Mouse (Mus musculus): ENCODE measurements around the gene Espnl. TPM values are rescaled to one million over a fixed set of nuclear protein-coding genes. Genes with fewer than 3 reads are reported as not detected.

The Espnl gene
- polyA plus RNA-seq, 1 experiment from 2014 or later: not detected

DNA sequence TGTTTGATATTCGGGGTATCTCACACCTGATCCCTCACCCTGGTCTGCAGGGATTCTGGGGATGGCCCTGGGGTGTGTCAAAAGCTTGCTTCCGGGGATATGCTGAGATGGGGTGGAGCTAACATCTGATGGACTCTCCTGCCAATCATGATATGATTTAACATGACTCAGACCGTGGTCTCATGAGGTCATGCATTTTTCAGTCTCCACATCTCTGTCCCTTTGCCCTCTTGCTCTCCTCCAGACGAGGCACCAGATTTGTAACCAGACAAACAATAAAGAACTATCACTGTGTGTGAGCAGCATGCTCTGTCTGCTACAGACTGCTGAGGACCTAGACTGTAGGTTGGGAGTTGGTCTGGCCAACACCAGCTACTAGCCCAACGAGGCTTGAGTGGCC lies 40.2 kb downstream of the Espnl start:
- 70% methylated on average over 5 of the region's 5 CpGs for WGBS
- Histone ChIP-seq H3K4me3 (ENCODE audit: low read depth, low read length) (no peak overlapping the region), H3K4me2 (replicated peaks; ENCODE audit: low read depth, low read length) (no peak overlapping the region), H3K36me3 (ENCODE audit: control insufficient read depth, insufficient read depth, low read length) (no peaks in the 10 kb centered on the region), H3K4me1 (ENCODE audit: control insufficient read depth, insufficient read depth, low read length) (0 out of 2 replicates have a peak, but pooled peaks cover 3% of the 10 kb centered on the region), H3K27ac (ENCODE audit: low read length) (no peak overlapping the region), H3K9ac (replicated peaks; ENCODE audit: low read depth, low read length) (no peak overlapping the region), H3K27me3 (ENCODE audit: control insufficient read depth, insufficient read depth, low read length) (no peaks in the 10 kb centered on the region), H3K9me3 (ENCODE audit: control insufficient read depth, low read depth, low read length) (no peaks in the 10 kb centered on the region)
- no peak for ATAC-seq (ENCODE audit: insufficient number of reproducible peaks, insufficient read depth, low FRiP score, low read depth)

GRCm38 (mm10) chr1:91364822-91365644 lies 43.2 kb downstream of the Espnl start:
- no peaks in the 10 kb centered on the region for H3K9me3 ChIP-seq (ENCODE audit: control insufficient read depth, low read depth, low read length)
- H3K4me2 ChIP-seq (replicated peaks; ENCODE audit: low read depth, low read length): no peak overlapping the region
- H3K4me3 ChIP-seq (ENCODE audit: low read depth, low read length): no peak overlapping the region
- no peak for ATAC-seq (ENCODE audit: insufficient number of reproducible peaks, insufficient read depth, low FRiP score, low read depth)
- 0 out of 2 replicates have a peak, but pooled peaks cover 3% of the 10 kb centered on the region for H3K4me1 ChIP-seq (ENCODE audit: control insufficient read depth, insufficient read depth, low read length)
- no peak overlapping the region for H3K9ac ChIP-seq (replicated peaks; ENCODE audit: low read depth, low read length)
- WGBS: 90% methylated on average over 16 of the region's 16 CpGs
- H3K27ac ChIP-seq (ENCODE audit: low read length): no peak overlapping the region
- H3K27me3 ChIP-seq (ENCODE audit: control insufficient read depth, insufficient read depth, low read length): no peaks in the 10 kb centered on the region
- H3K36me3 ChIP-seq (ENCODE audit: control insufficient read depth, insufficient read depth, low read length): peaks cover 3% of the 10 kb centered on the region; the same call in 1 of the 2 replicates

DNA sequence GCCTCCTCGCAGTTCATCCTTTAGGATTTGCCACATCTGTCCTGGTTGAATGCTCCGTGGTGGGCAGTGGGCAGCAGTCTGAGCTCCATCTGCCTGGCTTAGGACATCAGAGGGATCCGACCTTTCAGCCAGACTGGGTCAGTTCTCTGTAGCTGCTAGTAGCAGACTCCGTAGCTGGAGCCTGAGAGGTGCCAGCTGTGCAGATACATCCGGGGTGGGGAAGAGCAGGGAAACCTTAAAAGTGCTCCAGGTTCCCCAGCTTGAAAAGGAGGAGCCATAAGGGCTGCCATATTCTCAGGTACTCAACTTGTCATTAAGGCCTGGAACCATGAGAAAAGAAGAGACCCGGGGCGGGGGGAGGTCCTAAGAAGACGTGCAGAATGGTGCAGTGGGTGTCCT lies 43.9 kb downstream of the Espnl start:
- 21% methylated on average over 8 of the region's 8 CpGs for WGBS
- Histone ChIP-seq H3K9me3 (ENCODE audit: control insufficient read depth, low read depth, low read length) (no peaks in the 10 kb centered on the region), H3K27ac (ENCODE audit: low read length) (no peak overlapping the region), H3K4me3 (ENCODE audit: low read depth, low read length) (peak overlapping the region; percentile 45), H3K36me3 (ENCODE audit: control insufficient read depth, insufficient read depth, low read length) (peaks cover 10% of the 10 kb centered on the region; the same call in 1 of the 2 replicates), H3K27me3 (ENCODE audit: control insufficient read depth, insufficient read depth, low read length) (no peaks in the 10 kb centered on the region), H3K4me2 (replicated peaks; ENCODE audit: low read depth, low read length) (peak overlapping the region; percentile 88), H3K4me1 (ENCODE audit: control insufficient read depth, insufficient read depth, low read length) (0 out of 2 replicates have a peak, but pooled peaks cover 3% of the 10 kb centered on the region), H3K9ac (replicated peaks; ENCODE audit: low read depth, low read length) (peak overlapping the region; percentile 60; the same call in 1 of the 2 replicates)
- no peak for ATAC-seq (ENCODE audit: insufficient number of reproducible peaks, insufficient read depth, low FRiP score, low read depth)

DNA sequence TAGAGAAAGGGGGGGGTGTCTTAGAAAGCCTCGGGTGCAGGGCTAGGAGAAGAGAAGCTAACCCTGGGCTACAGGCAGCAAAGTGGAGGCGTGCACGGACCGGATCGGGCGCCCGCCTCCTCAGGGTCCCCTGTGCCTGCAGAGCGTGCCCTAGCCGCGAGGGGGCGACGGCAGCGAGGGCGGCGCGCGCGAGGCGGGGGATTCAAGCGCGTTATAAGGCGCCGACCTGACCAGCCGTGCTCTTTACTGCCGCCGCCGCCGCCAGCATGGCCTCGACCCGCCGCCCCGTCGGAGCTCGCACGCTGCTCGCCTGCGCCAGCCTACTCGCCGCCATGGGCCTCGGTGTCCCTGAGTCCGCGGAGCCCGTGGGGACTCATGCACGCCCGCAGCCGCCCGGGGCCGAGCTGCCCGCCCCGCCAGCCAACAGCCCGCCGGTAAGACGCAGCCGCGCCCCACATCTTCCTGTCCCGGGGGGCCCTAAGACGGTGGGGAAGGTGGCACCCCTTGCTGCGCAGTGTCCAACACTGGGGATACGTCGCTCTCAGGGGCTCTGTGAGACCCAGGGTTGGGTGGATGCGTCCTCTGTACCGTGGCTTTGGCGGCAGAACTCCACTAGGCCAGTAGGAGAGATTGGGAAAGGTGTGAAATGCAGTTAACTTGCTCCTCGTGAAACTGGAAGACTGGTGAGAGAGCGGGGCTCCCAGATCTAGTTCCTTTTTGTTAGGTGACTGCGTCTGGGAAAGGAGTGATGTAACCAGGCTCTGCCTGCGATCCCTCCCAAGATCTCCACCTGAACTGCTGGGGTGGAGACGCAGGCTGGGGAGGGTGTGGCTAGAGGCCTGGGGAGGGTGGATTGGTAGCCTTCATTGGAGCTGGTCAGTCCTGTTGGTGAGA lies 44.6 kb downstream of the Espnl start, which contains the start of gene Erfe:
Erfe (plus strand) TSS at position 216 of the 894 bp plus-strand sequence.
- 2% methylated on average over 68 of the region's 68 CpGs for WGBS
- Histone ChIP-seq H3K9ac (replicated peaks; ENCODE audit: low read depth, low read length) (peak within 1 kb of the TSS; percentile 60), H3K4me1 (ENCODE audit: control insufficient read depth, insufficient read depth, low read length) (0 out of 2 replicates have a peak, but pooled peaks cover 3% of the 10 kb centered on the region), H3K4me3 (ENCODE audit: low read depth, low read length) (peak within 1 kb of the TSS; percentile 45), H3K36me3 (ENCODE audit: control insufficient read depth, insufficient read depth, low read length) (peaks cover 17% of the 10 kb centered on the region; the same call in 1 of the 2 replicates), H3K4me2 (replicated peaks; ENCODE audit: low read depth, low read length) (peak within 1 kb of the TSS; percentile 88), H3K9me3 (ENCODE audit: control insufficient read depth, low read depth, low read length) (no peaks in the 10 kb centered on the region), H3K27ac (ENCODE audit: low read length) (no peak within 1 kb of the TSS), H3K27me3 (ENCODE audit: control insufficient read depth, insufficient read depth, low read length) (no peaks in the 10 kb centered on the region)
- ATAC-seq (ENCODE audit: insufficient number of reproducible peaks, insufficient read depth, low FRiP score, low read depth): peak; percentile 71

- Histone ChIP-seq H3K27ac (ENCODE audit: low read length) (no peak overlapping the region), H3K4me3 (ENCODE audit: low read depth, low read length) (no peak overlapping the region), H3K27me3 (ENCODE audit: control insufficient read depth, insufficient read depth, low read length) (no peaks in the 10 kb centered on the region), H3K9me3 (ENCODE audit: control insufficient read depth, low read depth, low read length) (no peaks in the 10 kb centered on the region), H3K36me3 (ENCODE audit: control insufficient read depth, insufficient read depth, low read length) (peaks cover 23% of the 10 kb centered on the region; the same call in 1 of the 2 replicates), H3K4me1 (ENCODE audit: control insufficient read depth, insufficient read depth, low read length) (0 out of 2 replicates have a peak, but pooled peaks cover 3% of the 10 kb centered on the region), H3K9ac (replicated peaks; ENCODE audit: low read depth, low read length) (no peak overlapping the region), H3K4me2 (replicated peaks; ENCODE audit: low read depth, low read length) (no peak overlapping the region)
- ATAC-seq (ENCODE audit: insufficient number of reproducible peaks, insufficient read depth, low FRiP score, low read depth): no peak; the same call in 1 of the 2 replicates
- WGBS: 95% methylated on average over 3 of the region's 3 CpGs
Observed at GRCm38 (mm10) chr1:91367295-91367694, 45.4 kb downstream of the Espnl start.

DNA sequence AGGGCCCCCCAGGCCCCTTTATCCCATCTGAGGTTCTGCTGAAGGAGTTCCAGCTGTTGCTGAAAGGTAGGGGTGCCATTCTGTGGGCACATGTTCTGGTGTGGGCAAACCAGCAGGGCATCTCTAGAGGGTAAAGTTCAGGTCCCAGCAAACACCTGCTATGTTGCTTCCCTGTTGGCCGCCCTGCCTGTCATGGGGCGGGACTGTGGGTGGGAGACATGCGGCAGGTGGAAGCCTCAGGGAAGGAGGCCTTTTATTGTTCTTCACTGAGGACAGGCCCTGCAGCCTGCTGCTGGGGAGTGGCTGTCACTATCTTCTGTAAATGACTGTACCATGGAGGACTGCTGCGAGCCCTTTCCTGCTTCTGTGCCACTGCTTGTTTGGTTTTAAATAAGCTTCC lies 47.5 kb downstream of the Espnl start:
- no peak overlapping the region for H3K4me3 ChIP-seq (ENCODE audit: low read depth, low read length)
- 0 out of 2 replicates have a peak, but pooled peaks cover 3% of the 10 kb centered on the region for H3K4me1 ChIP-seq (ENCODE audit: control insufficient read depth, insufficient read depth, low read length)
- H3K9me3 ChIP-seq (ENCODE audit: control insufficient read depth, low read depth, low read length): no peaks in the 10 kb centered on the region
- H3K27me3 ChIP-seq (ENCODE audit: control insufficient read depth, insufficient read depth, low read length): no peaks in the 10 kb centered on the region
- H3K27ac ChIP-seq (ENCODE audit: low read length): no peak overlapping the region
- 67% methylated on average over 4 of the region's 4 CpGs for WGBS
- H3K36me3 ChIP-seq (ENCODE audit: control insufficient read depth, insufficient read depth, low read length): peaks cover 45% of the 10 kb centered on the region
- no peak overlapping the region for H3K4me2 ChIP-seq (replicated peaks; ENCODE audit: low read depth, low read length)
- ATAC-seq (ENCODE audit: insufficient number of reproducible peaks, insufficient read depth, low FRiP score, low read depth): no peak
- no peak overlapping the region for H3K9ac ChIP-seq (replicated peaks; ENCODE audit: low read depth, low read length)

GRCm38 (mm10) chr1:91370055-91370454 lies 48.2 kb downstream of the Espnl start:
- WGBS: 86% methylated on average over 23 of the region's 23 CpGs

DNA sequence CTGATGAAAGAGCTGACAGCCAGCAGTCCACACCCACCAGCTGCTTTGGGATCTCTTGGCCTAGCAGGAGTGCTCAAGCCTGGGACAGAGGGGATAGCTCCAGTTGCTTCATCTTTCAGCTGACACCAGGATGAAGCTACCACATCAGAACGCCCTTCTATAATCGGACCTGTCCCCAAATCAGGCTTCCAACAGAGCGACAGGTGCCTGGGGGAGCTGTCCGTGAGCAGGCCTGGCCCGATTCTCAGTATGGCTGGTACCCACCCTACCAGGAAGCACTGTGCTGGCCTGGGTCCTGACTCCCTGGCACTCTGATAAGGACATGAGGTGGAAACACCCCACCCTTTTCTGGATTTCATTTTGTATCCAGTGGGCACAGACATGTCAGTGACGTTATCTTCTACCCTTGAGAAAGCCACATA lies 51.5 kb downstream of the Espnl start:
- H3K9ac ChIP-seq (replicated peaks; ENCODE audit: low read depth, low read length): no peak overlapping the region
- no peak overlapping the region for H3K4me3 ChIP-seq (ENCODE audit: low read depth, low read length)
- no peak; the same call in 1 of the 2 replicates for ATAC-seq (ENCODE audit: insufficient number of reproducible peaks, insufficient read depth, low FRiP score, low read depth)
- no peaks in the 10 kb centered on the region for H3K4me1 ChIP-seq (ENCODE audit: control insufficient read depth, insufficient read depth, low read length)
- H3K36me3 ChIP-seq (ENCODE audit: control insufficient read depth, insufficient read depth, low read length): peaks cover 80% of the 10 kb centered on the region
- no peak overlapping the region for H3K4me2 ChIP-seq (replicated peaks; ENCODE audit: low read depth, low read length)
- 89% methylated on average over 6 of the region's 6 CpGs for WGBS
- no peak overlapping the region for H3K27ac ChIP-seq (ENCODE audit: low read length)
- no peaks in the 10 kb centered on the region for H3K27me3 ChIP-seq (ENCODE audit: control insufficient read depth, insufficient read depth, low read length)
- H3K9me3 ChIP-seq (ENCODE audit: control insufficient read depth, low read depth, low read length): no peaks in the 10 kb centered on the region

More at GRCm38 (mm10) chr1:91370055-91370454, 48.2 kb downstream of the Espnl start:
- H3K9me3 ChIP-seq (ENCODE audit: control insufficient read depth, low read depth, low read length): no peaks in the 10 kb centered on the region
- H3K4me1 ChIP-seq (ENCODE audit: control insufficient read depth, insufficient read depth, low read length): 0 out of 2 replicates have a peak, but pooled peaks cover 3% of the 10 kb centered on the region
- H3K27ac ChIP-seq (ENCODE audit: low read length): no peak overlapping the region
- H3K36me3 ChIP-seq (ENCODE audit: control insufficient read depth, insufficient read depth, low read length): peaks cover 51% of the 10 kb centered on the region
- ATAC-seq (ENCODE audit: insufficient number of reproducible peaks, insufficient read depth, low FRiP score, low read depth): no peak
- no peak overlapping the region for H3K4me3 ChIP-seq (ENCODE audit: low read depth, low read length)
- no peak overlapping the region for H3K4me2 ChIP-seq (replicated peaks; ENCODE audit: low read depth, low read length)
- no peak overlapping the region for H3K9ac ChIP-seq (replicated peaks; ENCODE audit: low read depth, low read length)
- H3K27me3 ChIP-seq (ENCODE audit: control insufficient read depth, insufficient read depth, low read length): no peaks in the 10 kb centered on the region

Measured in stomach, embryonic 14.5 days (tissue).